ENCODE assay signal across 11 mouse cellular contexts in genomic region chr6:83351490-83352160, GRCm38 (mm10). TPM values are rescaled to one million over a fixed set of nuclear protein-coding genes. Genes with fewer than 3 reads are reported as not detected.
DNase-seq lines count a peak whose midpoint lies in the region; ATAC-seq lines count a peak whose summit lies in the region.
"Had no signal": no experiment of that assay in that cellular context is flagged by ENCODE, and none has a peak within 500 bp of the region (broad histone marks: within the 10 kb centered on the region; RNA-seq: fewer than 3 reads in every experiment).

No protein-coding gene starts in this region.

- peak overlapping the region; percentile 54 for H3K27ac ChIP-seq in heart, embryonic 11.5 days (ENCODE audit: low read depth, low read length)
- H3K27ac ChIP-seq in intestine, embryonic 16.5 days (ENCODE audit: low read length) = peak overlapping the region; percentile 71
- H3K27ac ChIP-seq: limb, embryonic 15.5 days had no signal

- H3K27me3 ChIP-seq in heart, embryonic 11.5 days (ENCODE audit: control insufficient read depth, insufficient read depth, low read length) = no peaks in the 10 kb centered on the region
- no peaks in the 10 kb centered on the region for H3K27me3 ChIP-seq in intestine, embryonic 16.5 days (replicated peaks; ENCODE audit: control insufficient read depth, insufficient read depth, low read length)
- H3K27me3 ChIP-seq: limb, embryonic 15.5 days had no signal

- no peaks in the 10 kb centered on the region for H3K9me3 ChIP-seq in heart, embryonic 11.5 days (replicated peaks; ENCODE audit: control insufficient read depth, low read length)
- H3K9me3 ChIP-seq in intestine, embryonic 16.5 days (ENCODE audit: control insufficient read depth, low read length) = no peaks in the 10 kb centered on the region
- H3K9me3 ChIP-seq: limb, embryonic 15.5 days had no signal

- H3K36me3 ChIP-seq in heart, embryonic 11.5 days (ENCODE audit: control insufficient read depth, insufficient read depth, low read length) = peaks cover 11% of the 10 kb centered on the region
- no peaks in the 10 kb centered on the region for H3K36me3 ChIP-seq in intestine, embryonic 16.5 days (ENCODE audit: control insufficient read depth, insufficient read depth, low read length)

- H3K4me1 ChIP-seq in heart, embryonic 11.5 days (ENCODE audit: control insufficient read depth, insufficient read depth, low read length) = peaks cover 10% of the 10 kb centered on the region
- H3K4me1 ChIP-seq in intestine, embryonic 16.5 days (ENCODE audit: control insufficient read depth, insufficient read depth, low read length) = peaks cover 27% of the 10 kb centered on the region

- 66% methylated on average over 7 of the region's 7 CpGs for WGBS in heart, embryonic 11.5 days (ENCODE audit: insufficient replicate concordance)
- WGBS in intestine, embryonic 16.5 days = 68% methylated on average over 7 of the region's 7 CpGs

- ATAC-seq in heart, embryonic 11.5 days (replicated peaks; ENCODE audit: insufficient number of reproducible peaks, low FRiP score, low TSS enrichment) = peak; percentile 85
- peak; percentile 63 for ATAC-seq in intestine, embryonic 16.5 days

- no peak for DNase-seq in heart, adult 9 months (ENCODE audit: low spot score in 2 of 2)
- DNase-seq in c-Kit-negative CD71-positive TER-119-positive erythroid progenitor cells, embryonic 14.5 days (ENCODE audit: low read depth, low spot score) = peak; percentile 95
- DNase-seq in spleen, postnatal 10 days (ENCODE audit: low spot score in 2 of 2) = peak; percentile 73 to 86
- DNase-seq in adrenal gland, adult (ENCODE audit: inconsistent age in 2 of 2, low spot score in 1 of 2) = no peak
- no peak for DNase-seq in right cerebral cortex, postnatal 14 days
- no peak for DNase-seq in thymus, postnatal 14 days
- DNase-seq: cerebellum, postnatal 14 days had no signal

- peak overlapping the region; percentile 88 for H3K4me2 ChIP-seq in heart, embryonic 11.5 days
- no peak overlapping the region for H3K4me2 ChIP-seq in intestine, embryonic 16.5 days (ENCODE audit: low read depth, low read length)
- H3K4me2 ChIP-seq: limb, embryonic 15.5 days; midbrain, embryonic 11.5 days had no signal

- H3K9ac ChIP-seq in heart, embryonic 11.5 days (ENCODE audit: low read depth, low read length) = no peak overlapping the region
- H3K9ac ChIP-seq in intestine, embryonic 16.5 days (ENCODE audit: low read depth, low read length) = no peak overlapping the region
- H3K9ac ChIP-seq: limb, embryonic 15.5 days had no signal

- H3K4me3 ChIP-seq in heart, embryonic 11.5 days (ENCODE audit: low read depth, low read length) = no peak overlapping the region
- H3K4me3 ChIP-seq in intestine, embryonic 16.5 days (ENCODE audit: low read length) = no peak overlapping the region
- H3K4me3 ChIP-seq: limb, embryonic 15.5 days had no signal

RNA-seq across cellular contexts. Expression of gene Bola3, which starts 2.7 kb away (rescaled TPM):
- polyA plus RNA-seq in heart, embryonic 11.5 days (2014; fragmentation: Nextera tagmentation; extraction: Ambion mirVana) = 279 and 280 TPM in 2 replicates
- polyA plus RNA-seq in intestine, embryonic 16.5 days (2015; fragmentation: Nextera tagmentation; extraction: Ambion mirVana) = 173 and 186 TPM in 2 replicates

RNA-seq across cellular contexts. Expression of gene Mob1a, which starts 25.8 kb away (rescaled TPM):
- 42.2 and 49.5 TPM in 2 replicates for polyA plus RNA-seq in heart, embryonic 11.5 days (2014; fragmentation: Nextera tagmentation; extraction: Ambion mirVana)
- polyA plus RNA-seq in intestine, embryonic 16.5 days (2015; fragmentation: Nextera tagmentation; extraction: Ambion mirVana) = 50.8 and 52.8 TPM in 2 replicates

RNA-seq across cellular contexts. Expression of gene Mthfd2, which starts 25.9 kb away (rescaled TPM):
- 44.5 and 45.4 TPM in 2 replicates for polyA plus RNA-seq in heart, embryonic 11.5 days (2014; fragmentation: Nextera tagmentation; extraction: Ambion mirVana)
- polyA plus RNA-seq in intestine, embryonic 16.5 days (2015; fragmentation: Nextera tagmentation; extraction: Ambion mirVana) = 36.4 and 43.5 TPM in 2 replicates

Comparison
In these comparisons a context has a peak if more than half of its experiments do, and no peak if none do; other contexts are left out.
1. DNase-seq: peak in c-Kit-negative CD71-positive TER-119-positive erythroid progenitor cells, embryonic 14.5 days (single experiment) and spleen, postnatal 10 days (2 of 2); none in heart, adult 9 months (0 of 2), adrenal gland, adult (0 of 2), right cerebral cortex, postnatal 14 days (single experiment) and thymus, postnatal 14 days (single experiment).